Comparison of ENCODE assay signal across 16 mouse cellular contexts in the genomic region with DNA sequence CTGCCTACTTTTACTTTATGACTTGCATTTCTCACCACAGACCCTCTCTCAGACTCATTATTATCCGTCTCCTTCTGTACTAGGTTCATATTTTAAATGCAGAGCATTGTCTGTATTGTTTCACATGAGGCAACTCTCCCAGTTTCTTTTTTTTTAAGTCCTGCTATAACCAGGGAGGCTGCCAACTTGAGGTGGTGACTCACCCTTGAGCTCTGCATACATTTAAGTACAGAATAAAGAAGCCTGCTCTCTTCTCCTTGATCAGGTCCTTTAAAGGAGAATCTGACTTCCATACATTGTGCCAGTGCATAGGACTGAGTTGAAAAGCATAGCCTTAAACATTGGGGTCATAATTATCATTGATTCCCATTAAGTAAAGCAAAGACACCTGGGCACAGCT.
DNase-seq lines count a peak whose midpoint lies in the region; TF ChIP-seq lines count a peak whose summit lies in the region.
"Had no signal": no experiment of that assay in that cellular context is flagged by ENCODE, and none has a peak within 500 bp of the region (broad histone marks: within the 10 kb centered on the region; RNA-seq: fewer than 3 reads in every experiment).

No protein-coding gene starts in this region.

- peak; percentile 11 to 12 for DNase-seq in layer of hippocampus, adult 2 months (ENCODE audit: low spot score in 2 of 2)
- no peak for DNase-seq in layer of hippocampus, postnatal 25 days (ENCODE audit: extremely low spot score in 1 of 2, low spot score in 1 of 2)
- peak; percentile 88 for DNase-seq in brain, adult 2 months (ENCODE audit: low read depth, low spot score)
- DNase-seq in left cerebral cortex, adult 18-20 months (ENCODE audit: low spot score in 2 of 2) = peak; percentile 42 to 66
- peak; percentile 45 for DNase-seq in right cerebral cortex, postnatal 25 days
- no peak for DNase-seq in thymus, postnatal 36 days
- no peak for DNase-seq in adrenal gland, postnatal 10 days
- DNase-seq: adrenal gland, adult 8-10 months; cerebellum, adult 8-10 months; gastrocnemius, postnatal 14 days; kidney, adult 2 months; kidney, postnatal 36 days; liver, embryonic 13.5 days; thymus, postnatal 14 days had no signal

- no peak overlapping the region for H3K27ac ChIP-seq in layer of hippocampus, adult 2 months
- H3K27ac ChIP-seq: liver, embryonic 13.5 days; midbrain, embryonic 12.5 days; neural tube, embryonic 13.5 days had no signal

- no peak overlapping the region for H3K4me3 ChIP-seq in layer of hippocampus, adult 2 months
- H3K4me3 ChIP-seq: liver, embryonic 13.5 days; midbrain, embryonic 12.5 days; neural tube, embryonic 13.5 days had no signal

- TF ChIP-seq CTCF in layer of hippocampus, adult 2 months (conservative IDR thresholded peaks at IDR 0.05) = no peak

Comparison
In these comparisons a context has a peak if more than half of its experiments do, and no peak if none do; other contexts are left out.
1. DNase-seq: peak in layer of hippocampus, adult 2 months (2 of 2), brain, adult 2 months (single experiment), left cerebral cortex, adult 18-20 months (2 of 2) and right cerebral cortex, postnatal 25 days (single experiment); none in layer of hippocampus, postnatal 25 days (0 of 2), thymus, postnatal 36 days (0 of 2) and adrenal gland, postnatal 10 days (single experiment).